In the genomic region with DNA sequence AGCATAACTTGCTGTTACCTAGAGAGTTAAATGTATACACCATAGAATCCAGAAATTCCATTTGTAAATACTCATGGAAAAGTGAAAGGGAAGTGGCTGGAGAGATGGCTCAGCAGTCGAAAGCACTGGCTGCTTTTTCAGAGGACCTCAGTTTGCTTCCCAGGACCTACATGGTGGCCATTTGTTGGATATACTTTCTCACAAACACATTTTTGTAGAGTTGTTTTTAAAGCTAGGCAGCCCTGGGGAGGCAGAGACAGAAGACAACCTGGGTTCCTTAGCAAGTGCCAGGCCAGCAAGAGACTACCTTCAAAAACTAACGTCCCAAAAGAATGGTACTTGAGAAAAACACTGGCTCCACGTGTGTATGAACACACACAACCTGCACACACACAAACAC, we compare ENCODE assay signal across 28 mouse cellular contexts.
"Had no signal": no experiment of that assay in that cellular context is flagged by ENCODE, and none has a peak within 500 bp of the region (broad histone marks: within the 10 kb centered on the region; RNA-seq: fewer than 3 reads in every experiment).

No protein-coding gene starts in this region.

- DNase-seq: cerebellum, adult 2 months; cerebellum, adult 8-10 months; cerebellum, adult 9-10 months; cerebellum, adult 9-11 months; cerebellum, postnatal 10 days; cerebellum, postnatal 14 days; cerebellum, postnatal 25 days; cerebellum, postnatal 36 days; embryo, embryonic 11 days; forebrain, postnatal 0 days; gastrocnemius, adult 2 months; gastrocnemius, postnatal 10 days; gastrocnemius, postnatal 14 days; gastrocnemius, postnatal 25 days; gastrocnemius, postnatal 36 days; heart, adult 18-20 months; heart, adult 2 months had no signal

- H3K36me3 ChIP-seq: embryonic facial prominence, embryonic 10.5 days; embryonic facial prominence, embryonic 12.5 days; embryonic facial prominence, embryonic 13.5 days; embryonic facial prominence, embryonic 15.5 days; forebrain, embryonic 10.5 days; forebrain, embryonic 12.5 days; forebrain, embryonic 15.5 days had no signal

- H3K27ac ChIP-seq: embryonic facial prominence, embryonic 12.5 days; embryonic facial prominence, embryonic 13.5 days; embryonic facial prominence, embryonic 15.5 days; forebrain, embryonic 10.5 days; forebrain, embryonic 12.5 days; forebrain, embryonic 13.5 days; forebrain, embryonic 15.5 days; gastrocnemius, adult 2 months; heart, adult 2 months had no signal

- H3K27me3 ChIP-seq: embryonic facial prominence, embryonic 12.5 days; embryonic facial prominence, embryonic 13.5 days; embryonic facial prominence, embryonic 15.5 days; forebrain, embryonic 12.5 days; forebrain, embryonic 13.5 days; forebrain, embryonic 15.5 days had no signal

- H3K9me3 ChIP-seq: embryonic facial prominence, embryonic 10.5 days; embryonic facial prominence, embryonic 12.5 days; embryonic facial prominence, embryonic 13.5 days; embryonic facial prominence, embryonic 15.5 days; forebrain, embryonic 10.5 days; forebrain, embryonic 12.5 days; forebrain, embryonic 13.5 days; forebrain, embryonic 15.5 days had no signal

- H3K4me3 ChIP-seq: embryonic facial prominence, embryonic 10.5 days; embryonic facial prominence, embryonic 12.5 days; embryonic facial prominence, embryonic 13.5 days; embryonic facial prominence, embryonic 15.5 days; erythroblast, embryonic 14.5 days; forebrain, embryonic 10.5 days; forebrain, embryonic 12.5 days; forebrain, embryonic 13.5 days; forebrain, embryonic 15.5 days; gastrocnemius, adult 2 months; heart, adult 2 months had no signal

- H3K4me2 ChIP-seq: embryonic facial prominence, embryonic 12.5 days; embryonic facial prominence, embryonic 13.5 days; embryonic facial prominence, embryonic 15.5 days; forebrain, embryonic 12.5 days; forebrain, embryonic 13.5 days; forebrain, embryonic 15.5 days had no signal

- H3K9ac ChIP-seq: embryonic facial prominence, embryonic 12.5 days; embryonic facial prominence, embryonic 13.5 days; embryonic facial prominence, embryonic 15.5 days; forebrain, embryonic 12.5 days; forebrain, embryonic 13.5 days; forebrain, embryonic 15.5 days; forebrain, postnatal 0 days had no signal

- H3K4me1 ChIP-seq: embryonic facial prominence, embryonic 12.5 days; embryonic facial prominence, embryonic 15.5 days; forebrain, embryonic 12.5 days; forebrain, embryonic 13.5 days; forebrain, embryonic 15.5 days had no signal

- ATAC-seq: forebrain, embryonic 13.5 days; forebrain, embryonic 14.5 days; forebrain, embryonic 15.5 days; forebrain, embryonic 16.5 days; forebrain, postnatal 0 days had no signal
